Mouse (Mus musculus) retina, postnatal 1 day (tissue): ENCODE data around the gene S100pbp.

Source experiments
- DNase-seq: peaks from one replicate; pipeline ENCODE4 v3.0.0-alpha.2; 2012

S100pbp gene

DNA sequence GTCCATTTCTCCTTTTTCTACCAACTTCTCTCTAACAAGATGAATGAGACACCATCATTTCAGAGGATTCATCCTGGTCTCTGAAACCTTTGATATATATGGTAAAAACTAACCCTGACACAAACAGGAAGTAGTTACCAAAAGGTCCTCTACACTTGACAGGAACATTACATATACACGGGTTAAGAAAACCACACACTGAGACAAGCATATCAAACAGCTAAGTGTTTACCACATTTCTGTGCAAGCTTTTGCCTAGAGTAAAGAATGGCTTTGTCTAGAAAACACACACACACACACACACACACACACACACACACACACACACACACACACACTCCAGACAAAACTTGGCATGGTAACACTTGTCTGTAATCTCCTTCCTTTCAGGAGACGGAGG, 43.1 kb downstream of the S100pbp start:
- DNase-seq = no peak

DNA sequence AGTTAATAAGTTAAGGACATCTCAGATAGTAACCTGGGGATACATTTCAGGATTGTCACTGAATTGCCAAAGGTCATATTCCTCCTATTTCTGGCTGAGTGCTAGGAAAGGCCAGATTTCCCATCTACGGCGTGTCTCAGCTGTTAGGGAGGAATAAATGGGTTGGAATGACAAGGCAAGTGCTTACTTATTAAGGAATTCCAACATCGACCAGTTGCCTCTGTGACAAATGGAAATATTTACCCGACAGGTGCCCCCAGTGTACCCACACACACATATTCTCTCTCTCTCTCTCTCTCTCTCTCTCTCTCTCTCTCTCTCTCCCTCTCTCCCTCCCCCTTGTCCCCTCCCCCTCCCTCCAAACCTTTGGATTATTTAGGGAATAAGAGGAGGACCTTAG, 43.6 kb downstream of the S100pbp start:
- DNase-seq = no peak

DNA sequence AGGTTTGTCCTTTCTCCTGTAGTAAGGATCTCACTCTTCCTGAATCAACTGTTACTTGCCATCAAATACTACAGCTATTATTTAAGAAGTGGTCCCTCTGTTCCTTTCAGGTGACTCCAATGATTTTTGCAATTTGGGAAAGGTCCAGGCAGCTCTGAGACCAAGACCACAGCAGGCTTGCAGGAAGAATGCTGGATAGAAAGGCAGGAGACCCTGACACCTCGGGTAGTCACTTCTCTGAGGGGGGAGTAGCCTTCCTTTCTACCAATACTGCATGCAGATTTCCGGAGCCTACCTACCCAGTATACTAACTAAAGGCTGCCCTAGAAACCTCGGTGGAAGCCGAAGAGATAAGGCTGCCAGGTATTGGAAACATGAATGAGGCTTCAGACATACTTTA, 44.1 kb downstream of the S100pbp start:
- no peak for DNase-seq

DNA sequence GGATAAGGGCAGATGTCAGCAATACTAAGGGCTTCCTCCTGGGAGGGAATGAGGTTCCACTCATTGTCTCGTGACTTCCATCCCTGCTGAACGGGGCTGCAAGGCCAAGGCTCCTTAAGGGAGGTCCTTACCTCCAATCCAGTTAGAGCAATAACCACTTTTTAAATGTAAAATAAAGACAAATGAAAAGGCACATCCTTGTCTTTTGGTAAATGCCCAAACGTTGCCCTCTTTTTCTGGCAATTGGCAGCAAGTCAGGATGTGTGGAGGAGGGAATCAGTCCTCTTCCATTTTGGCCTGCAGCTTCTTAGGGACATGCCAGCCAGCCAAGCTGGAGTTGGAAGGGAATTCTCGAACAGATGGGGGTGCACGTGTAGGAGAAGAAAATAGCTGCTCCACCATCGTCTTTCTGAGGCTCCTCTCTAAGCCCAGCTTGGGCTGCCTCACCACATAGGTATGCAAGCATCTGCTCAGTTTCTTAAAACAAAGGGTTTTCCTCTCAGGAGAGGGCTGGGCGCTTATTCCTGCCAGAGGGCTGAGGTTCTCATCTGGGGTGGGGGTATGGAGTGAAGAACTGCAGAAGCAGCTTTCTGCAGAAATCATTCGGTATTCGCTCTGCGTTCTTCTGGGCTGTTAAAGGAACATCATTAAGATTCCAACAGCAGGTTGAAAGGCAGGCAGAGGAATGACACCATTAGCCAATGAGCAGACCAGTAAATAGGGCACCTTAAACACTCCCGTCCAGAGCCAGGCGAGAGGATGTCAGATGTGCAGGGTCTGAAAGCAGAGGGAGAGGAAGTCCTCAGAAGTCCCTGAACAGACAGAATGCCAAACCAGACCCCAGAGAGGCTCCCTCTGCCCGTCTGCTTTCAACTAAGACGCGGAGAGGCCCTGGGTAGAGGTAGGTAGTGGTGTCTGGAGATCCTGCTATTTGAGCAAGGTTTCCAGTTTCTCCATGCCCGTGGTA, 44.8 kb downstream of the S100pbp start:
- no peak for DNase-seq

DNA sequence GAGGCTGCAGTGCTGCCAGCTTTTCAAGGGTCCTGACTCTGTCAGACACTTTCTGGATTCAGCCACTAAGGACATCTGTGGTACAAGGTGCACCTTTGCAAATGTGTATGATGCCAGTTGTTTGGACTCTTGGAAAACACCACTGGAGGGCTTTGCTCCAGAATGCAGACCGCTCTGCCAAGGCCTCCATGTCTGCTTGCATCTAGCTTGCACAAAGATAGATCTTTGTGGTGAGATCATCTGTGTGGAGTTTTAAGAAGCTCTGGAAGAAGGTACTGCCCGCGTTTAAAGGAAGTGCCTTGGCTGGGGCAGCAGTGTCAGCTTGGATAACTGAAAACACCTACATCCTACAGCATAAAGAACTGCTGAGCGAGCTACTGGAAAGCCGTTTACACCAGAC, 46.0 kb downstream of the S100pbp start:
- no peak for DNase-seq

DNA sequence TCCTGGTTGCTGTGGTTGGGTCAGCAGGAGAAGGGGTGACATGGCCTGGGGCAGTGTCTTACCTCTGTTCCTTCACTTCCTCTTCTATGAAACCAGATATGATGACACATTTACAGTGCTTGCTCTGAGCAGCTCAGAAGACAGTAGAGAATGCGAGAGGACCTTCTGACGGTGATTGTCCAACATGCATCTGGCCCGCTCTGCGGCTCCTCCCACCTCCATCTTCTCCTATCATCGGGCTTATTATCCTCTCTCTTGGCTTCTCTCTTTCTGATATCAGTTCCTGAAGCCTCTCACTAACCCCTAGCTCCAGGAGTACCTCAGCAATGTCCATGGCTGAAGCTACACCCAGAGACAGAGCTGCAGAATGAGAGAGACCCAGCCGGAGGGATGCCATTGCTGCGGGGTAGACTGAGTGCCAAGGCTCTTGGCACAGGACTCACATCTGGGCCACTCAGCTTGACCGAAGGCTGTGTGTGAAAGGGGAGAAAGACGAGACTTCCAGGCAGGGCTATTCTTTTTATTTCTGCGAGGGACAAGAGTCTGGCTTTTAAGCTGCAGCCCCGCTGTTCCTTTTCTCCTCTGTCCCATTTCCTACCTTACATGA, 47.0 kb downstream of the S100pbp start:
- no peak for DNase-seq

DNA sequence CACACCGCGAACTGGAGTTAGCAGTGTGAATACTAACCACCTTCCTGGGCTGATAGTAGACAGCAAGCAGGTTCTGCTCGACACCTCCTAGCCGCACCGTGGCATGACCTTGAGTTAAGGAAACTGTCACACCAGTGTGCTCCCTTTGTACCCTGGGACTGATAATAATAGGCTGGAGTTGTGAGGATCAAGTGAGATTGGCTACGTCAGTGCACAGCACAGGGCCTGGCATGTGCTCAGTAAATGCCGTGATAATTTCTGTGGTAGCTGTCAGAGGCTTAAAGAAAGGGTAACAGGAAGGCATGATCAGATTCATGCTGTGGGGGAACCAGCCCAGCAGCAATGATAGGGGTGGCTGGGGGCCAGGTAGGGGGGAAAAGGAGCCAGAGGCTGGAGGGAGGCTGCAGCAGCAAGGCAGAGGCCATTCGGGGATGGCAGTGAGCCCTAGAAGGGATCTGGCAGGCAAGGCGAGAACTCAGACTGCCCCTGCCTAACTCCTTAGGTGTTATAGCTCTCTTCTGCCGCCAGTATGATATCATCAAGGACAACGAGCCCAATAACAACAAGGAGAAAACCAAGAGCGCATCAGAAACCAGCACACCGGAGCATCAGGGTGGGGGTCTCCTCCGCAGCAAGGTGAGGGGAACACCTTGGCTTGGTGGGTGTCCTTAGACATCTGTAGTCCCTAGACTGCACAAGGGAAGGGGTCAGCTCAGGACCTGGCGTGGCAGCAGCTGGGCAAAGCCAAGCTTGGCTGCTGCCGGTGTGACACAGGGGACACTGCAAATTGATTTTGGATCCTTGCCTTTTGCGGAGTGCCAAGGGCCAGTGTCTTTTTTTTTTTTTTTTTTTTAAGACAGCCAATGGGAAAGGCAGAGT, 47.7 kb downstream of the S100pbp start:
- no peak for DNase-seq

DNA sequence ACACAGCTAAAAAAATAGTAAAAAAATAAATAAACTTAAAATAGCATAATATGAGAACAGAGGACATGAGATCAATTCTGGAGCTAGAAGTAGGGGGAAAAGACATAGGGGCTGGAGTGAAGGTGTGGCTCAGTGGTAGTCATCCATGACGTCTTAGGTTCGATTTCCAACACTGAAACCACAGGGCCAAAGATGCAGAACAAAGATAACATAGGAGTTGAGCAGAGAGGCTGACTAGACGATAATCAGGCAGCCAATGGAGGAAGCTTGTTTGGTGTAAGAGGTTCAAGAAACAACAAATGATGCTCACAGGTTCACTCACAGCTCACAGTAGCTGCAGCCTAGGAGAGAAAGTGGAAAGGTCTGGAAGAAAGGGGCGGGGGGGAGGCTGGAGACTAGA, 48.7 kb downstream of the S100pbp start:
- DNase-seq = no peak

DNA sequence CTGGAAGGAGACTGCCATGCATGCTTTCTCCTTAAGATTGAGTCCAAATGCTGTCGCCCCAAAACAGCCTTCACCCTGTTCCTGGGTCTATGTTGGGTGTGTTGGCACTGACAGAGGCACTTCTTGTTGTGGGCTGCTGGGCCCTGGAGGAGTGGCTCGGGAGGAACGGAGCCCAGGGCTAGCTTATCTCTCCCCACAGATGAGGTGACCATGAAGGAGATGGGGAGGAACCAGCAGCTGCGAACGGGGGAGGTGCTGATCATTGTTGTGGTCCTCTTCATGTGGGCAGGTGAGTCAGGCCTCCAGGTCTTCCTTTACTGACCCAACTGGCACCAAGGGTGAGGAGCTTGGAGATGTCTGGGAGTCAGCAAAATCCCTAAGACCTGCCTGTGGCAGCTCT, 49.9 kb downstream of the S100pbp start:
- DNase-seq = no peak

DNA sequence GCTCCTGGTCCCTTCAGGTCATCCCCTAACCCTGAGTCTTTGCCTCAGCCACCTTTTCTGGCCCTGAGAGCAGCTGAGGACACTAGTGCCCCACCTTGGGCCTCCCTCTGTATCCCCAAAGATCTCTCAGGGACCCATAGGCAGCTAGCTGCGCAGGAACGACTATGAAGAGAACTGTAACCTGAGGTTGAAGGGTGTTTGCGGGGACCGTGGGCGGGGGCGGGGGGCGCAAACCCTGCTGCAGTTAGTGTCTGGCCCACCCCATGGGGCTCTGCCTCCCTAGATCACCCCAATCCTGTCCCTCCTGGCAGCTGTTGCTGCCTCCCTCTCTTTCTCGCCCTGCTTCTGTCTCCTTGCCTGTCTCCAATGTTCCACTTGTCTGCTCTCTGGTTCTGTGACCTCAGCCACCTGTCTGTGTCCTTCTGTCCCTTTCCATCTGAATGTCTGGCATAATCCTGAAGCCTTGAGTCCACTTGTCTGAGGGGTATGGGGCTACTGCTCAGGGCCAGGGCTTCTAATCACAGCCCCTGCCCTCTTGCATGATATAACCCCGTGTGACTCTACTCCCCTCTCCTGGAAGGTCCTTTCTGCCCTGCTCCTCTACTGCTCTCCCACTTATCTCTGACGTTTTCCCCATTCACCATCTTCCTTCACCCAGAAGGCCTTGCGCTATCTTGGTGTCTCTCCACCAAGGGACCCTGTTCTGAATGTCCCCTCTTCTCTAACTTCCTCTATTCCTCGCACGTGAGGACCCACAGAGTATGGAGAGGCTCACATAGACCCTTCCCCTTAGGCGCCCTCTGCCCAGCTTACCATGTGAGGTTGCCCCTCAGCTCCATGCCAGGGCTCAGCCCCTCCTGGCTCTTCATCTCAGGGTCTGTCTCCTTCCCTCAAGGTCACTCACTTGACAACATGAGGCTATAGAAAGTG, 51.9 kb downstream of the S100pbp start:
- no peak for DNase-seq

DNA sequence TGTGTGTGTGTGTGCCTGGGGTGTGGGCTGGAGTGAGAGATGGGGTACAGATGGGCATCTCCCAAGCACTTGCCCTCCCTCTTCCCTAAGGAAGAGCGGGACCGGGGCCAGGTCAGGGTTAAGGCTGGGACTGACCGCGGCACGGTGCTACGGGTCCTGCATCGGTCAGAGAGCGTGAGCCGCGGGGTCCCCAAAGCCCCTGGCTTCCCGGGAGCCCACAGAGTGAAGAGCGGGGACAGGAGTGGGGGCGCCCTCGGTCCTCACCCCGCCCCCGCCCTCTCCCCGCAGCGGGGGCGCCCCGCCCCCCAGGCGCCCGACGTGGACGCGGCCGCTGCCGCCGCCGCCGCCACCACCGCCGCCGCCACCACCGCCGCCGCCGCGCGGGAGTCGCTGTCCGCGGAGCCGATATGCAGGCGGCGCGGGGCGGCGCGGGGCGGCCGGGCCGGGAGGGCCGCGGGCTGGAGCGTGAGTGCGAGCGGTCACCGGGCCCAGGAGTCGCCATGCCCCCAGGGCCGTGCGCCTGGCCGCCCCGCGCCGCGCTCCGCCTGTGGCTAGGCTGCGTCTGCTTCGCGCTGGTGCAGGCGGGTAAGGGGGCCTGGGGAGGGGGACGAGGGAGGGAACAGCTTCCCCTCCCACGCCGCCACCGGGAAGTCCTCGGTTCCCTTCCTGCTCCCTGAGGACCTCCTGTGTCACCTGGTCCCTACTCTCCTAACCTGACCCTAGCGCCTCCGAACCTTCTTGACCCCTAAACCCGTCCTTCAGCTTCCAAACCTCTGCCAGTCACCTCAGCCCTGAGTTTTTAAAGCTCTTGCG, 52.7 kb downstream of the S100pbp start, which contains the start of gene Fndc5:
Fndc5 (plus strand) TSS at position 421 of the 813 bp plus-strand sequence.
- peak; percentile 66 for DNase-seq

DNA sequence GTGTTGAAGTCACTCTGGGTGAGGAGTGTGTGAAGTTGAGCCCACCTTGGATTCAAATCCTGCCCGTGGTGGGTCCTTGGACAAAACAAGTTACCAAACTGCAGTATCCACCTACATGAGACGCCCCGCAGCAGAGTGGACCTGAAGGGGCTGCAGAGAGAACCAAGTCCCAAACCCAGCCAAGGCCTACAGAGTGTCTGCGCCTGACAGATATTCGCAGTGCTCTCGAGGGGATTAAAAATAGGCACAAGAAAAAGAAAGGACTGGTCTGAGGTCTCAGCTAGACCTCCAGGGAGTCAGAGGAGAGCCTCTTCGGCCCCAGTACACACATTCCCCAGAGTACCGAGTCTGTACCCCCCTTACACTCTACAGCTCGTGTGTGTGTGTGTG, 53.3 kb downstream of the S100pbp start:
- DNase-seq = no peak

DNA sequence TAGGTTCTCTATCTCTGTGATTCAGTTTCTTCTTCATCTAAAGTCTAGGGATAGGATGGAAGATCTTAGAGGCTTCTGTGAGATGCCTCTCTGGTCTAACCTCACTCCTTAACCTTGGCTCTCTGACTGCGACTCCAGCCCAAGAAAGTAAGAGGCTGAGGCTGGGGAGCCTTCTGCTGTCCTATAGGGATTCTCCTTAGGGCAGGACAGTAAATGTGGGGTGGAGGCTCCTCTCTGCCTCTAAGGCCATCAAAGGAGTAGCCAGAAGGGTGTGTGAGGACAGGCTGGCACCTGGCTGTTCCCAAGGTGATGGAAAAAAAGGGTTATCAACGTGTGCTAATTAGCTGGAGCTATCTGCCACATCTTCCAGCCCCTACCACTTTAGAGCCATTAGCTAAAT, 53.9 kb downstream of the S100pbp start:
- DNase-seq = no peak

DNA sequence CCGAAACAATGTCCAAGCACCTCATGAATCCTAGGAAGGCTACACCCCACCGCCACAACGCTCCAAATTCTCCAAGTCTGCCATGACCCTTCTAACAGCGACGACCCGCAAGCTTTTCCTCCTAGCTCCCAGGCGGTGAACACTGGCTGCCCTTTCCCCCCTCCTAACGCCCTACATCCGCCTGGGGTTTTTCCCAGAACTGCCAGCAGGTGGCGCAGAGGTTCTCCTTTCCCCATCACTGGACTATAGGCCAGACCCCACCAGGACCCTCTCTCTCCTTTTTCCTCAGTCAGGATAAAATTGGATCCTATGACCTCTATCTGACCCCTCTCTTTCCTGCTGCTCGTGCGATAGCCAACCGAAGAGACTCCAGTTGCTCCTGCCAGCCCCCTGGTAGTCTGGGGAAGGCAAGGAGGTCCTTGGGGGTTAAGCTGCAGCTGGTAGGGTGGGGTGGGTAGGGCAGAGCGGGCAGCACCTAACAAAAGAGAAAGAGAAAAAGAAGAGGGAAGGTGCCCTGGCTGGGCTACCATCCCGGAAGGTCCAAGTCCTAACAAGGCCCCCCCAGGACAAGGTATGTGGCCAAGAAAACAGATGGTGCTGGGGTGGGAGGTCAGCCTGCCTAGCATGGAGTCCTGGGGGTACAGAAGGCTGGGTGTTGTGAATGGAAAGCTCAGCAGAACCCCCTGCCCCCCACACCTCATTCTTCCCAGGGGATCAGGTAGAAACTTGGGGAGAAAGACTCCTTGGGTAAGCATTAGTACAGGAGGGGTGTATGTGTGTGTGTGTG, 54.5 kb downstream of the S100pbp start:
- peak; percentile 94 for DNase-seq

DNA sequence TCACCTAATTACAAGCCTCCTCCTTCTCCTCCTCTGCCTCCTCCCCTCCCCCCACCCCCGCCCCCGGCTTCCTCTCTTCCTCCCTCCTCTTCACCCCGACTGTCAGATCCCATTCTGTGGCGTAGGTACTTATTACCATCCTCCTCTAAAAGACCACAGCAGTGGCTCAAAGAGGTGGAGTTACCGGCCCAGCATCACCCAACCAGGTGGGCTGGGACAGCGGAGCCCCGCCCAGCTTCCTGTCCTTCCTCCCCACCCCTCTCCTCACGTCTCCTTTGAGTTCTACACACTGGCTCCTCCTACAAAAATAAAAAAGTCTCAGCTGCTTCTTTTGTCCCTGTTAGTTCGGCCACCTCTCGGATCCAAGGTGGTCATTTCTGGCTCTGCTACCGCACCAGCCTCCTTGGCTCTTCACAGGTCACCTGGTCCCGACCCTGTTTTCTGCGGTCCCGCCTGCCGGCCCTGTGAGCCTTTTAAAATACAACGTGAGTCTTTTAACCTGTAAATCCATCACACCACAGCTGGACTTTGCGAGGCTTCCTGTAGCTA, 58.7 kb downstream of the S100pbp start:
- DNase-seq = no peak

DNA sequence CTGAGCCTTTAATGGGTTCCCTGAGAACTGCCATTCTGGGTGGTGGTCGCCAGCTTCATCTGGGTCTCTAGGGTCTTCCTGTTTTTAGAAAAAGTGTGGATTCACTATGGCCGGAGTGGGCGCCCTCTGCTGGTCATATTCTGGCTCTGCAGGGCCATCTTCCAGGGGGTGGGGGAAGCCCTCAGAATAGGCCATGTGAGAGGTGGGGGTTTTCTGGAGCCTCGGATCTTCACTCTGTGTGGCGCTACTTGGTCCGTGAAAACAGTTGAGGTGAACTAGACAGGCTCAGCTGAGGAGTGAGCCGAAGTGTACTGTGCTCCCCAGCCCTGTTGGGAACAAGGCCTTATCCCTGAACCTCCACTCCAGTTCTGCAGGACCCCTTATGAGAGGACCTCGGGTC, 59.4 kb downstream of the S100pbp start:
- DNase-seq = peak; percentile 79

DNA sequence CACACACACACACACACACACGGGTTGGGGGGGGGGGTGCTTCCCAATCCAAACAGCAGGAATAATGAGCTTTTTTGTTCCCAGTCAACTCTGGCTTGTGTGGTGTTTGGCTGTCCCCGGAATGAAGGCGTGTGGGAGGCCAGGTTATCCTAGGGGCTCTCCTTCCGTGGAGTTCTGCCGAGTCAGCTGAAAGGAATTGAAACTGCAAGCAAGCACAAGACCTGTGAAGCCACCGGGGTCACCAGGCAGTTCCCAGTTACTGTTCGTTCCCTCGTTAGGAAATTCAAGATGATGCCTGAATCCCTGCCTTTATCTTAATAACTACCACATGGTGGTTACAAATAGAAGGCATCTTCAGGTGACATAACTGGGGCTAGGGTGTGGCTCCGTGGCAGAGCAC, 60.1 kb downstream of the S100pbp start:
- no peak for DNase-seq

DNA sequence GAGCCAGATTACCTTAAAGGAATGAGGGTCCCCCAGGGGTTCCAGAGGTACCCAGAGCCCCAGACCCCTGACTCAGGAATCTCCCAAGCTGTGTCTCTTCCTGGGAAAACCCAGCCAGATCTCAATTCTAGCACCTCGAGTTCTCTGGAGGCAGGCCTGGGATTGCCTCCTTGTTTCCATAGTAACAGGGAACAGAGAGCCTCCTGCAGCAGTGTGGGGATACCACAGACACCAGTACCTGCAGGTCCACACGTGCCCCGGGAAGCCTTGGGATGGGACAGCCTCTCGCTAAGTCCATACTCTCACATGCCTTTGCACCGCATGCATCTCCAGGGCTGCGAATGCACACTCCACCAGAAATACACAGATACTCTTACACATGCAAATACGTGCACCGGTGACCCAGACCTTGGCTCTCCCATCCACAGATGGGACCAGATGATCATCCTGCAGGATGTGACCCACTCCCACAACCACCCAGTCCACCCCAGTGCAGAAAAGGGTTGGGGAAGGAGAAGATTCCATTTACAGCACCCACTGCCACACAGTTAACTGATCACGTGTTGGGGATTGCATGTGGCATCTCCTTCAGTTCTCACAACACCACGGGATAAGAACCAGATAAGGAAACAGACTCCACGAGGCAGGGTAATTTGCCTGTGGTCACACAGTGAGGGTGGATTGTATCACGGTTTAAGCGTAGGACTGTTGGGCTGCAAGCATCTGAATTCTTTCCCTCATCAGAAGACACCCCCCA, 60.8 kb downstream of the S100pbp start:
- DNase-seq = no peak

DNA sequence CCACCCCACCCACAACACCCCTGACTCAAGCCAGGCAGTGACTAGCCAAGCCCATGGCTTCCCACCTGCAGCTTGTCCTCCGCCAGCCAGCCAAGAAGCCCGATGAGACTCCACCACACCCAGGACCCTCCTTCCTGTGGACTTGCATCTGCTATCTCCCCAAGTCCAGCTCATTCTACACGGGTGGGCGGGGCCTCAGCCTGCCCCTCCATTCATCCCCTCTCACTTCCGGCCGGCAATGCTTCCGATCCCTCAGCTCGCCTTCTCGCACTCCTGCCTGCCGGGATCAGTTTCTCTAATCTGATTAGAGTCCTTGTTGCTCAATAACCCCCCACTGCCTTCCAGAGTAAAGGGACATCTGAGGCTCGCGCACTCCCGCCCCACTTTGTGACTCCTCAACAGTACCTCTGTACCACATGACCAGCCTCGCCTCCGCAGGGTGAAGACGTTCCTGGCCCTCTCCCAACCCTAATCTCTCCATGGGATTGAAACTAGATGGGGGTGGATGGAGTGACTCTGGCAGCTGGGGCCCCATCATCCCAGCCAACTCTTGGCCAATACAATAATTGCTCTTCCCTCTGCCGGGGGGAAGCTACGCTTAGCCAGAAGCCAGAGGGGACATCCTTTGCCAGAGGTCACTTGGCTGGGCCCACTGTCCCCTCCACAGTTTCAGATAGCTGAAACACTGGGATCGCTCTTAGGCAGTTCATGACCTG, 63.6 kb downstream of the S100pbp start:
- peak; percentile 82 for DNase-seq
